Mouse (Mus musculus): Measurements from ENCODE around the gene Ipp.

DNA sequence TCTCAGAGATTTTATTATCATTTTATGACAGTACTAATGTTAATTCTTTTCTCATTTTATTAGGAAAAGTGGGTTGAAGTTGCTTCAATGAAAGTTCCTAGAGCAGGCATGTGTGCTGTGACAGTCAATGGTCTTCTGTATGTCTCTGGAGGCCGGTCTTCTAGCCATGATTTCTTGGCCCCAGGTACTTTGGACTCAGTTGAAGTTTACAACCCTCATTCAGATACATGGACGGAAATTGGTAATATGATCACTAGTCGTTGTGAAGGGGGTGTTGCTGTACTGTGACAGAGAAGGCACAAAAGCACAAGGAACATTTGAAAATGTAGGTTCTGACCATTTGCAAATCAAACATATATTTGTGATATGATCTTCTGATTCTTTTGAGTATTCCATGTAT is 30.4 kb downstream of the Ipp start:
- TF ChIP-seq ELF1 (IDR thresholded peaks at IDR 0.05; ENCODE audit: low read depth, low read length) (no peak), USF2 (IDR thresholded peaks at IDR 0.05; ENCODE audit: borderline replicate concordance in 1 of 2, insufficient read depth in 1 of 2, low read depth in 1 of 2, low read length in 2 of 2) (no peak), EP300 (IDR thresholded peaks at IDR 0.05; ENCODE audit: low read depth in 1 of 2, low read length in 2 of 2) (no peak), GATA1 (IDR thresholded peaks at IDR 0.05; ENCODE audit: low read depth, low read length) (no peak), CTCF (IDR thresholded peaks at IDR 0.05 in 2 of 3, conservative IDR thresholded peaks at IDR 0.05 in 1 of 3; ENCODE audit: control insufficient read depth in 1 of 3, insufficient read depth in 1 of 3, low read depth in 2 of 3, low read length in 3 of 3, poor library complexity in 1 of 3, severe bottlenecking in 1 of 3) (no peak), RAD21 (IDR thresholded peaks at IDR 0.05; ENCODE audit: low read depth, low read length) (no peak)
